Mouse (Mus musculus): ENCODE data around the gene Bhlhe41. TPM values are rescaled to one million over a fixed set of nuclear protein-coding genes. Genes with fewer than 3 reads are reported as not detected.

Gene Bhlhe41
- polyA plus RNA-seq (2015; fragmentation: Nextera tagmentation; extraction: Ambion mirVana): 0.08 and 0.13 TPM in 2 replicates

DNA sequence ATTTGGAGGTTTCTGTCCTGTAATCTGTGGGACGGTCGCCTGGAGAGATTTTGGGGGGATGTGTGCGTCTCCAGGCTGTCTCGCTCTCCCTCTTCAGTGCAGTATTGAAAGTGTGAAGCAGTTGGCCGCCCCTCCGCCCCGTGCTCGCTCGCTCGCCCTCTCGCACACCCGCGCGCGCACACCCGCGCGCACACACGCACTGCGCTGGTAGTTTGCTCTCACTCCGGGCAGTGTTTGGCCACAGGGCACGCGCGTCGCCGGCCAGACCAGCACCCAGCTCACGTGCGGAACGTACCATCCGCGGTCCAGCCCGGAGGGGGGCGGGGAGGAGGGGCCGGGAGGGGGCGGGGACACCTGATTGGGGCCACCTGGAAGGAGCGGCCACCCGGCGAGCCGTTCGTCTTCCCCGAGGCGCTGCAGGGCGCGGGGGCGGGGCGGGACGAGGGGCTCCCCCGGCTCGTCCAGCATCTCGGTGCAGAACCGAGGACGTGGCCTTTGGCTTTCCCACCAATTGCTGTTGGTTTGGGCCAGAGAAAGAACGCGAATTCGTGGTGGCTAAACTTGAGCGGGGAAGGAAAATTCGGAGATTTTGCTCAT, at the start of gene Bhlhe41:
TSS of gene Bhlhe41 (minus strand) at position 270 of the 597 bp plus-strand sequence.
- peak within 1 kb of the TSS; percentile 54 for H3K4me3 ChIP-seq (ENCODE audit: low read depth, low read length)
- WGBS (ENCODE audit: insufficient replicate concordance): under 1% methylated on average over 48 of the region's 57 CpGs
- peaks cover 64% of the 10 kb centered on the region for H3K27me3 ChIP-seq (ENCODE audit: control insufficient read depth, insufficient read depth, low read depth, low read length)
- H3K4me2 ChIP-seq (ENCODE audit: low read depth, low read length): peak within 1 kb of the TSS; percentile 66
- no peaks in the 10 kb centered on the region for H3K9me3 ChIP-seq (replicated peaks; ENCODE audit: control insufficient read depth, low read length)
- H3K9ac ChIP-seq (ENCODE audit: low read depth, low read length): no peak within 1 kb of the TSS
- no peak within 1 kb of the TSS for H3K27ac ChIP-seq (ENCODE audit: low read length)
- ATAC-seq (ENCODE audit: low read depth): peak; percentile 20; the same call in 1 of the 2 replicates
- H3K36me3 ChIP-seq (ENCODE audit: control insufficient read depth, insufficient read depth): no peaks in the 10 kb centered on the region
- peaks cover 3% of the 10 kb centered on the region for H3K4me1 ChIP-seq (ENCODE audit: control insufficient read depth, low read depth, low read length)

GRCm38 (mm10) chr6:145912232-145912631, 46.9 kb upstream of the Bhlhe41 start:
- Histone ChIP-seq H3K27ac (ENCODE audit: low read length) (no peak overlapping the region), H3K4me2 (ENCODE audit: low read depth, low read length) (no peak overlapping the region), H3K27me3 (ENCODE audit: control insufficient read depth, insufficient read depth, low read depth, low read length) (no peaks in the 10 kb centered on the region), H3K36me3 (ENCODE audit: control insufficient read depth, insufficient read depth) (no peaks in the 10 kb centered on the region), H3K4me1 (ENCODE audit: control insufficient read depth, low read depth, low read length) (no peaks in the 10 kb centered on the region), H3K4me3 (ENCODE audit: low read depth, low read length) (no peak overlapping the region), H3K9me3 (replicated peaks; ENCODE audit: control insufficient read depth, low read length) (no peaks in the 10 kb centered on the region), H3K9ac (ENCODE audit: low read depth, low read length) (no peak overlapping the region)
- no peak for ATAC-seq (ENCODE audit: low read depth)

DNA sequence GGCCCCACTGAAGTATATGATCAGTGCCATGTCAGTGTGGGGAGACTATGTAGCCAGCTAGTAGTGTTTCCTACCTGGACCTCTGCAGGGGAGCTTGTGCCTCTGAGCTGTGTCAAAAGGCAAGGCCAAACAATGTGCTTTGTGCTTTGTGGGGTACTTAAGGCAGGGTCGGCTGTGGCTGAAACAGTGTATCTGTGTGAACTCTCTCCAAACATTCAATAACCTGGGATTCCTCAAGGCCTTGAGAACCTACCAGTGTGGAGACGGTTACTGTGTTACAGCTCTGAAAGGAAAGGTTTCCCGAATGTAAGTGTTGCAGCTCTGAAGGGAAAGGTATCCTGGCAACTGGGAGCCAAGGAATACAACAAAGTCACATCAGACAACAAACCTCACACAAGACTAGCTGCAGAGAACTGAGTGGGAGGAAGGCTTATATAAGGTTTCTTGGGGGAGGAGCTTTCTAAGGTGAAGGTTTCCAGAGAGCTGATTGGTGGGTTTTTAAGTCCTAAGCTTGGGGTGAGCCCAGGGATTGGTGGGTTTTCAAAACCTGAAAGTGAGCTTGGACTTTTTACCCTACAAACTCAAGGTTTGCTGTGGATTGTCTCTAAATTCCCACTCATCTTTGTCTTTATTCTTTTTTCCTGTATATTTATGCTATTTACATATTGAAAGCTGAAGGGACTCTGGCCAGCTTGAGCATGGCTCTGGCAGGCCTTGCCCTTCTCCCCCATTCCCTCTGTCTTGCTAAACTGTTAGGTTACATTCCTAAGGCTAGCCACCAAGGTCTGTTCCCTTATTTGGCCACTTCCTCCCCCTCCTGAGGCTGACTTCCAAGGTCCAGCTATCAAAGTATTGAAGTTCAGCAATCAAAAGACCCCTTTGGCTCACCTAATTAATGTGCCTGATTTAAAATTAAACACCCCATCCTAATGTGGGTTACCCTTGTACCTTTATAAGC, 45.4 kb upstream of the Bhlhe41 start:
- Histone ChIP-seq H3K9me3 (replicated peaks; ENCODE audit: control insufficient read depth, low read length) (no peaks in the 10 kb centered on the region), H3K4me2 (ENCODE audit: low read depth, low read length) (no peak overlapping the region), H3K4me1 (ENCODE audit: control insufficient read depth, low read depth, low read length) (no peaks in the 10 kb centered on the region), H3K36me3 (ENCODE audit: control insufficient read depth, insufficient read depth) (no peaks in the 10 kb centered on the region), H3K27ac (ENCODE audit: low read length) (no peak overlapping the region), H3K4me3 (ENCODE audit: low read depth, low read length) (no peak overlapping the region), H3K27me3 (ENCODE audit: control insufficient read depth, insufficient read depth, low read depth, low read length) (no peaks in the 10 kb centered on the region), H3K9ac (ENCODE audit: low read depth, low read length) (no peak overlapping the region)
- no peak for ATAC-seq (ENCODE audit: low read depth)
- 61% methylated on average over 3 of the region's 3 CpGs for WGBS (ENCODE audit: insufficient replicate concordance)

GRCm38 (mm10) chr6:145909943-145910342, 44.6 kb upstream of the Bhlhe41 start:
- Histone ChIP-seq H3K4me2 (ENCODE audit: low read depth, low read length) (no peak overlapping the region), H3K27me3 (ENCODE audit: control insufficient read depth, insufficient read depth, low read depth, low read length) (no peaks in the 10 kb centered on the region), H3K9me3 (replicated peaks; ENCODE audit: control insufficient read depth, low read length) (no peaks in the 10 kb centered on the region), H3K4me3 (ENCODE audit: low read depth, low read length) (no peak overlapping the region), H3K36me3 (ENCODE audit: control insufficient read depth, insufficient read depth) (no peaks in the 10 kb centered on the region), H3K9ac (ENCODE audit: low read depth, low read length) (no peak overlapping the region), H3K4me1 (ENCODE audit: control insufficient read depth, low read depth, low read length) (no peaks in the 10 kb centered on the region), H3K27ac (ENCODE audit: low read length) (no peak overlapping the region)
- 31% methylated on average over 4 of the region's 4 CpGs for WGBS (ENCODE audit: insufficient replicate concordance)
- ATAC-seq (ENCODE audit: low read depth): no peak

DNA sequence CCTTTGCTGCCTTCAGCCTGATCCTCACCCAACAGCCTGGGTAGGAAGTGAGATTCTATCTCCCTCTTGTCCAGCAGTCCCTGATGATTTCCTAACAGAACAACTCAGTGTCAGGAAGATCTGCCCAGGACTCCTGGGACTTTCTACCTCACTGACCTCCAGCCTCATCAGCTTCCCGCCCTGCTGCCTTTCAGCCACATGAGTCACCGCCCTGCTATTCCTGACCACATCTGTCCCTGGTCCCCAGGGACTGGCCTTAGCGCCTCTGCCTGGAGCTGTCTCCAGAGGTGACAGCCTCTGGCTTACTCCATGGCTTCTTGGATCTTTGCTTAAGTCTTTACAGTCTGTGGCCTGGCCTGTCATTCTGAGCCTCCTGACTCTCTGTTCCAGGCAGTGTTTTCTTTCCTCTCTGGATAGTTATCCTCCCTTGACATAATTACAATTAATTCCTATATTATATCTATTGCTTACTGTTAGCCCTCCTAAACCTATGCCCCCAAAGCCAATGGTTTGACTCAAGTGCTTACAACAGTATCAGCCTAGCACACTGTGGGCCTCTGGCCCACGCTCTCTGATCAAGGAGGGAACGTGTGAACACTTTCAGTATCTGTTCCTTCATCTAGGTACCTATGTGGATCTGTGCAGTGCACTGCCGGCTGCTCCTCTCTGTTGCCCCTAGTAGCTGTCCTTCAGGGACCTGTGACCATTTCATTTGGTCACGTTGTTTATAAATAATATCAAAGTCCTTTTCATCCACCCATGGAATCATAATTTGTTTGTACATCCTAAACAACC, 40.9 kb upstream of the Bhlhe41 start:
- no peak overlapping the region for H3K9ac ChIP-seq (ENCODE audit: low read depth, low read length)
- H3K4me1 ChIP-seq (ENCODE audit: control insufficient read depth, low read depth, low read length): no peaks in the 10 kb centered on the region
- H3K4me2 ChIP-seq (ENCODE audit: low read depth, low read length): no peak overlapping the region
- H3K36me3 ChIP-seq (ENCODE audit: control insufficient read depth, insufficient read depth): no peaks in the 10 kb centered on the region
- H3K27ac ChIP-seq (ENCODE audit: low read length): no peak overlapping the region
- H3K27me3 ChIP-seq (ENCODE audit: control insufficient read depth, insufficient read depth, low read depth, low read length): no peaks in the 10 kb centered on the region
- 63% methylated on average over 7 of the region's 7 CpGs for WGBS (ENCODE audit: insufficient replicate concordance)
- no peak for ATAC-seq (ENCODE audit: low read depth)
- H3K4me3 ChIP-seq (ENCODE audit: low read depth, low read length): no peak overlapping the region
- no peaks in the 10 kb centered on the region for H3K9me3 ChIP-seq (replicated peaks; ENCODE audit: control insufficient read depth, low read length)

GRCm38 (mm10) chr6:145904616-145905015, 39.3 kb upstream of the Bhlhe41 start:
- WGBS (ENCODE audit: insufficient replicate concordance): 58% methylated on average over 5 of the region's 5 CpGs
- no peaks in the 10 kb centered on the region for H3K27me3 ChIP-seq (ENCODE audit: control insufficient read depth, insufficient read depth, low read depth, low read length)
- no peaks in the 10 kb centered on the region for H3K36me3 ChIP-seq (ENCODE audit: control insufficient read depth, insufficient read depth)
- ATAC-seq (ENCODE audit: low read depth): no peak
- no peak overlapping the region for H3K4me2 ChIP-seq (ENCODE audit: low read depth, low read length)
- no peaks in the 10 kb centered on the region for H3K4me1 ChIP-seq (ENCODE audit: control insufficient read depth, low read depth, low read length)
- no peak overlapping the region for H3K27ac ChIP-seq (ENCODE audit: low read length)
- no peak overlapping the region for H3K9ac ChIP-seq (ENCODE audit: low read depth, low read length)
- H3K9me3 ChIP-seq (replicated peaks; ENCODE audit: control insufficient read depth, low read length): no peaks in the 10 kb centered on the region
- no peak overlapping the region for H3K4me3 ChIP-seq (ENCODE audit: low read depth, low read length)

- Histone ChIP-seq H3K4me1 (ENCODE audit: control insufficient read depth, low read depth, low read length) (no peaks in the 10 kb centered on the region), H3K27ac (ENCODE audit: low read length) (no peak overlapping the region), H3K4me3 (ENCODE audit: low read depth, low read length) (no peak overlapping the region), H3K9me3 (replicated peaks; ENCODE audit: control insufficient read depth, low read length) (no peaks in the 10 kb centered on the region), H3K36me3 (ENCODE audit: control insufficient read depth, insufficient read depth) (no peaks in the 10 kb centered on the region), H3K9ac (ENCODE audit: low read depth, low read length) (no peak overlapping the region), H3K27me3 (ENCODE audit: control insufficient read depth, insufficient read depth, low read depth, low read length) (no peaks in the 10 kb centered on the region), H3K4me2 (ENCODE audit: low read depth, low read length) (no peak overlapping the region)
- 72% methylated on average over 5 of the region's 5 CpGs for WGBS (ENCODE audit: insufficient replicate concordance)
- ATAC-seq (ENCODE audit: low read depth): no peak
Measured at GRCm38 (mm10) chr6:145904169-145904568, 38.8 kb upstream of the Bhlhe41 start.

GRCm38 (mm10) chr6:145894669-145895342, 29.4 kb upstream of the Bhlhe41 start:
- no peak for ATAC-seq (ENCODE audit: low read depth)

More at GRCm38 (mm10) chr6:145894669-145895342, 29.4 kb upstream of the Bhlhe41 start:
- H3K9me3 ChIP-seq (replicated peaks; ENCODE audit: control insufficient read depth, low read length): no peaks in the 10 kb centered on the region
- H3K4me1 ChIP-seq (ENCODE audit: control insufficient read depth, low read depth, low read length): no peaks in the 10 kb centered on the region
- no peak overlapping the region for H3K4me3 ChIP-seq (ENCODE audit: low read depth, low read length)
- H3K27me3 ChIP-seq (ENCODE audit: control insufficient read depth, insufficient read depth, low read depth, low read length): no peaks in the 10 kb centered on the region
- H3K4me2 ChIP-seq (ENCODE audit: low read depth, low read length): no peak overlapping the region
- WGBS (ENCODE audit: insufficient replicate concordance): 26% methylated on average over 8 of the region's 8 CpGs
- H3K27ac ChIP-seq (ENCODE audit: low read length): no peak overlapping the region
- no peak overlapping the region for H3K9ac ChIP-seq (ENCODE audit: low read depth, low read length)
- H3K36me3 ChIP-seq (ENCODE audit: control insufficient read depth, insufficient read depth): no peaks in the 10 kb centered on the region

All from liver, embryonic 16.5 days (tissue).